Mouse (Mus musculus) urinary bladder, postnatal 4 days (tissue): ENCODE results near the gene Gm20661.
"Not testable (repeated sequence)": the region's sequence is repeated elsewhere in the genome, so short reads cannot be mapped to it uniquely, and the experiment has no call there.

ENCODE experiments used
- DNase-seq, 2 experiments: peaks; one replicate each; pipeline ENCODE4 v3.0.0; 2021 to 2022; ENCODE audit warnings: low spot score in 2 of 2

The Gm20661 gene

GRCm38 (mm10) chr9:108001922-108002770 lies 19.3 kb downstream of the Gm20661 start, which contains the start of gene Ip6k1:
Gene Ip6k1 (plus strand): TSS chr9:108002501.
- DNase-seq: peak; percentile 99 to 100

DNA sequence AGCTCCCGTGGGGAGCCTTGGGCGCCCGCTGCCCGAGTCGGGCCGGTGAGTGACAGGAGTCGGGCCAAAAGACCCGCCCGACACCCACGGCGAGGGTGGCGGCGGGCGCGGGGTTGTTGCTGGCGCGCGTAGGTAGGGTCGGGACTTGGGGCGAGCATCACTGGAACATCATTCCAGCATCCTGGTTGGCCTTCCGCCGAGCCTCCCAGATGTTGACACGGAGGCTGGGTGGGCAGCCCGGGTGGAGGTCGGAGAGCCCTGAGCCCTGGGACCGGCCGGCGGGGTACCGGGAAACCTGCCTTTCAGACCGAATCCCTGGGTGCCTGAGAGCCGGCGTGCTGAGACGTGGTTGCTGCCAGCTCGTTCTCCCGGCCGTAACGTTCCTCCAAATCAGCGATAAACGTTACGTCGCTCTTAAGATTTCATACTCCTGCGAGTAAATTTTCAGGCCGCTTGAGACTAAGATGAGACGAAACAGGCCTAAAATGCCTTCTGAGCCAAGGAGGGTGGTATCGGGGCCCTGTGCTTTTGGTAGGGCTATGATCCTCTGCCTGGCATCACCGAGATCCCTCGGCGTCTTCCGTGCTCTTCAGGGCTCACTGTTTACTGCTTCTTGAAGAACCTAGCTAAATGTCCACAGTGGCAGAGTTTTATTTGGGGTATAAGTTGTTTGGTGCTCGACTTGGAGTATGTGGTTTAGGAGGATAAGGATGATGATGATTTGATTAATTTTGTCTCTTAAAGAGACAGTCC lies 20.1 kb downstream of the Gm20661 start:
- no peak for DNase-seq

DNA sequence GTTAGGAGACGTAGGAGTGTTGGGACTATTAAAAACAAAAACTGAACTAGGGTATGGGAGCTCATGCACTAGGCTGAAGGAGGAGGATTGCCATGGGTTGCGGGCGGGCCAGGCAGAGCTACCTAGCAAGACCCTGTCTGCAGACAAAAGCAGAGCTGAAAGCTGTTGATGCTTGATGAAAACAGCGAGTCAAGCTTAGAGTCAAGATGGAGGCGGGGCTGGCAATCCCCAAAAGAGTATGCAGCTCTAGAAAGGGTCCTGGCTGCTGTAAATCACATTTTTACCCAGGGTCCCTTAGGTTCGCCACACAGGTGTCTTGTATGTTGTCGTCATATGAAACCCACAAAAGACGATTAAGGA lies 20.7 kb downstream of the Gm20661 start:
- DNase-seq: no peak

DNA sequence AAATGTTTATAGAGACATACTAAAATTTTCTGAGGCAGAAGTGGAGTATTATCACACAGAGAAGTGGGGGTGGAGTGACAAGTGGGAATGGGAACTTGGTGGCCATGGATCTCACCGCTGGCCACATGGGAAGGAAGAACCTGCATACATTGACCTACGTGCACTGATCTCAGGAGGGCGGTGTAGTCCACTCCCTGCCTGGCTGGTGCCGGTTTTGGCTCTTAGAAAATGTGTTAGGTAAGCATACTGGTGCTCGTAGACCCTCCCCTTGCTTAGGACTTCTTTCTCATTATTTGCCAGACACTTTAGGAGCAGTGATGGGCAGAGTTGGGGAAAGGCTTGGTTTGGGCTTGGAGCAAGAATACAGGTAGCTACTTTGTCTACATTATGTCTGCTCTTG lies 25.2 kb downstream of the Gm20661 start:
- DNase-seq: no peak

GRCm38 (mm10) chr9:108010385-108010784 lies 27.5 kb downstream of the Gm20661 start:
- DNase-seq: no peak

GRCm38 (mm10) chr9:108013577-108013976 lies 30.7 kb downstream of the Gm20661 start:
- DNase-seq: not testable (repeated sequence)

DNA sequence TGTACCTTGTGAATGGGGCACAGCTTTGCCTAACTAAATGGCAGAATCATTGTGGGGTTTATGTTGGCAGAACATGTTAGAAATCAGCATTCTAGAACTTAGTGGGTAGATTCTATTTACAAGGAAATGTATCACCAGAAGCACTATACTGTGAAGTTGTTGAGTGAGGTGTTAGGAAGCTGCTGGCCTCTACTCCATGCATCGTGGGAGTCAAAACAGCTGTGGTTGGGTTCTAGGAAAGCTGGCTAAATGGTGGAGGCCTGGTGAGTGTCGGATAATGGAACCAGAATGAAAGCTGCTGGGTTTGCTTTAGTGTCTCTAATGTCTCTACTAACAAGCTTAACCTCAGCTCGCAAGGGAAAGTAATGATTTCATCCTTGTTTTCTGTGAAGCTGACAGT lies 34.3 kb downstream of the Gm20661 start:
- DNase-seq: no peak

- DNase-seq: no peak
Measured at GRCm38 (mm10) chr9:108020741-108021140, 37.9 kb downstream of the Gm20661 start.

- DNase-seq: no peak
Measured at GRCm38 (mm10) chr9:108023216-108023615, 40.4 kb downstream of the Gm20661 start.

- DNase-seq: no peak
Measured at GRCm38 (mm10) chr9:108026584-108026983, 43.7 kb downstream of the Gm20661 start.

DNA sequence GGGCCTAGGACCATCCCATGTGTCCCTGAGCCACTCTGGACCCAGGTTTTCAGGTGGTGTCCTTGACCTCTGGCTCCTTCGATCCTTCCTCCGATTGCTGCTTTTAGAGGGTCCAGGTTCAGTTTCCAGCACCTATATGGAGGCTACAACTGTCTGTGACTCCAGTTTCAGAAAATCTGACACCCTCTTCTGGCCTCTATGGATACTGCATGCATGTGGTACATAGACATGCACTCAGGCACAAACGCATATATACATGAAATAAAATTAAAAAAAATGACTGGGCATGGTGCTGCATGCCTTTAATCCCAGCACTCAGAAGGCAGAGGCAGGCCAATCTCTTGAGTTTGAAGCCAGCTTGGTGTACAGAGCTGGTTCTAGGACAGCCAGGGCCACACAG lies 45.0 kb downstream of the Gm20661 start:
- DNase-seq: no peak

DNA sequence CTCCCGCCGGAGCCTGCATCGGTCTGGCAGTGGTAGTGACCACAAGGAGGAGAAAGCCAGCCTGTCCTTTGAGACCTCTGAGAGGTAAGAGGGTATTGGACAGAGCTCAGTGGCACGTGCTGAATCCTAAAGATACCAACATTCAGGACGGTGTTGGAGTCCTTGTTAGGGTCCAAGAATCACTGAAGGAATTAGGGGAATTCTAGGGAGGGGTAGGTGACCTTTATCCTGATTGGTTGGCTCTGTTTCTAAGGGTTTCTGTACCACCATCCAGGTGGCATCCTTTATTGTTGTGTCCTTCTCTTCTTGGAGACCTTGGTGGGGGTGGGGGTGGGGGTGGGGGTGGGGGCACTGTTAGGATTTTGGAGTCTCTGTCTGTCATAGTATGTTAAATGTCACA lies 49.3 kb downstream of the Gm20661 start:
- no peak for DNase-seq

- DNase-seq: no peak
Measured at GRCm38 (mm10) chr9:108035331-108036156, 52.7 kb downstream of the Gm20661 start.
